7 mouse cellular contexts compared by ENCODE assay signal in the genomic region with DNA sequence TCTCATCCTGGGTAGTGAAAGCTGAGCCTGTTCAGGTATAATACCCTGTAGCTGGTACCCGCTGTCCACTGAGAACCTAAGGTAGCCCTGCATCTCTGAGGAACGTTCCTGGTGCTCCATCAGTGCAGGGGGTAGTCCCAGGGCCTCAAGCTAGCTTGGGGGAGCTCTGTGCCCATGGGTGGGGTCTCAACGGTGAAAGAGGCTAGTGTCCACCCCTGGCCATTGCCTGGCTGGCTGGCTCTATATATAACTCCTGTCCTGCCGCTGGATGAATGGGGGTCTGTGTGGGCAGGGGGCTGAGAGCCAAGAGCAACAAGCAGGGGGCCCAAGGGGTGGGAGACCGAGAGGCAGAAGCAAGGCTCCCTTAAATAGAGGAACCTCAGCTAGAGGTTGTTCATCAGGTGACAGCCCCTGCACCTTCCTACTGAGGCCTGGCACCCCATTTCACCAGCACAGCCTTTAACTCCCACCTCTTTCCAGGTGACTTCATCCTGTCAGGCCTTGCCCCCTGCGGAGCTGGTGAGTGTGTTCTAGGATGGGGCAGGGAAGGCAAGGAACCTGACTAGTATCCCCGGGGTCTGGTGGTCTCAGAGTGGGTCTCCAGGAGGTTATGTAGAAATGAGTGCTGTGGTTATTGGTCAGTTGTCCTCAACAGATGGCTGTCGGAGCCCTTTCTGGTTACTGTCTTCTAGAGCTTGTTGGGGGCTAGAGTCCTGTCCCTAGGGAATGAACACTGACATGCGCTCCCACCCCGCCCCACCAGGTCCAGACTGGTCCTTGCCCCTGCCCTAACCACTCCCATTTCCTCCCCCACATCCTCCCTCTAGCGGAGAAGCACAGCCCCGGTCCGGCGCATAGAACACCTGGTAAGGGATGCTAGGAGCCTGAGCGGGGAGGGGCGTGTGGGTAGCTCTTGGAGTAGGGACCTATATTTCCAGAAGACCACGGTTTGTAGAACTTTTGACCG. TPM values are rescaled to one million over a fixed set of nuclear protein-coding genes. Genes with fewer than 3 reads are reported as not detected.
DNase-seq lines count a peak whose midpoint lies in the region; ATAC-seq and TF ChIP-seq lines count a peak whose summit lies in the region.

No protein-coding gene starts in this region.

- no peaks in the 10 kb centered on the region; the same call in 1 of the 2 replicates for H3K36me3 ChIP-seq in embryonic facial prominence, embryonic 11.5 days (replicated peaks; ENCODE audit: control insufficient read depth, insufficient read depth, low read depth, low read length)
- H3K36me3 ChIP-seq in hindbrain, embryonic 16.5 days (ENCODE audit: control insufficient read depth, insufficient read depth, low read length): no peaks in the 10 kb centered on the region
- H3K36me3 ChIP-seq in liver, embryonic 14.5 days (replicated peaks; ENCODE audit: control insufficient read depth, insufficient read depth, low read depth): no peaks in the 10 kb centered on the region

- 28% methylated on average over 18 of the region's 18 CpGs for WGBS in embryonic facial prominence, embryonic 11.5 days
- 28% methylated on average over 18 of the region's 18 CpGs for WGBS in hindbrain, embryonic 16.5 days
- WGBS in liver, embryonic 14.5 days (ENCODE audit: insufficient replicate concordance): 25% methylated on average over 18 of the region's 18 CpGs

- no peaks in the 10 kb centered on the region for H3K9me3 ChIP-seq in embryonic facial prominence, embryonic 11.5 days (replicated peaks; ENCODE audit: control insufficient read depth, low read length)
- no peaks in the 10 kb centered on the region for H3K9me3 ChIP-seq in hindbrain, embryonic 16.5 days (ENCODE audit: control insufficient read depth, low read length)
- H3K9me3 ChIP-seq in liver, embryonic 14.5 days (ENCODE audit: control insufficient read depth, low read length): no peaks in the 10 kb centered on the region

- peak overlapping the region; percentile 57; the same call in 1 of the 2 replicates for H3K4me2 ChIP-seq in embryonic facial prominence, embryonic 11.5 days (ENCODE audit: low read depth, low read length)
- H3K4me2 ChIP-seq in hindbrain, embryonic 16.5 days (ENCODE audit: low read length): peak overlapping the region; percentile 74
- peak overlapping the region; percentile 64 for H3K4me2 ChIP-seq in liver, embryonic 14.5 days (ENCODE audit: low read depth)

- TF ChIP-seq CTCF in liver, embryonic 14.5 days (IDR thresholded peaks at IDR 0.05; ENCODE audit: low read depth): peak; percentile 35

- no peak for ATAC-seq in embryonic facial prominence, embryonic 11.5 days (replicated peaks; ENCODE audit: insufficient number of reproducible peaks, low FRiP score, low TSS enrichment, low read depth)
- no peak for ATAC-seq in hindbrain, embryonic 16.5 days
- no peak for ATAC-seq in liver, embryonic 14.5 days (ENCODE audit: insufficient read depth)

- H3K27me3 ChIP-seq in embryonic facial prominence, embryonic 11.5 days (ENCODE audit: control insufficient read depth, insufficient read depth, low read length): no peaks in the 10 kb centered on the region; the same call in 1 of the 2 replicates
- peaks cover 14% of the 10 kb centered on the region for H3K27me3 ChIP-seq in hindbrain, embryonic 16.5 days (replicated peaks; ENCODE audit: control insufficient read depth, insufficient read depth, low read length)
- H3K27me3 ChIP-seq in liver, embryonic 14.5 days (ENCODE audit: control insufficient read depth, insufficient read depth, low read length): peaks cover 10% of the 10 kb centered on the region

- H3K9ac ChIP-seq in embryonic facial prominence, embryonic 11.5 days (replicated peaks; ENCODE audit: low read length): no peak overlapping the region
- H3K9ac ChIP-seq in hindbrain, embryonic 16.5 days (ENCODE audit: low read depth, low read length): no peak overlapping the region
- H3K9ac ChIP-seq in liver, embryonic 14.5 days (replicated peaks): no peak overlapping the region

- TF ChIP-seq EP300 in liver, embryonic 14.5 days (IDR thresholded peaks at IDR 0.05; ENCODE audit: low read depth): no peak

- DNase-seq in urinary bladder, postnatal 14 days (ENCODE audit: low spot score): peak; percentile 44
- no peak for DNase-seq in urinary bladder, postnatal 25 days (ENCODE audit: low spot score)
- peak; percentile 41 for DNase-seq in embryonic facial prominence, embryonic 11.5 days (ENCODE audit: low spot score)
- no peak for DNase-seq in liver, embryonic 14.5 days (ENCODE audit: low read depth in 3 of 3, low spot score in 3 of 3)
- peak; percentile 36 to 45 for DNase-seq in thymus, postnatal 10 days (ENCODE audit: low spot score in 2 of 2)
- DNase-seq in right cerebral cortex, adult 2 months (ENCODE audit: low spot score in 2 of 2): no peak

- H3K4me1 ChIP-seq in embryonic facial prominence, embryonic 11.5 days (ENCODE audit: control insufficient read depth, insufficient read depth, low read length): peaks cover 35% of the 10 kb centered on the region
- H3K4me1 ChIP-seq in hindbrain, embryonic 16.5 days (ENCODE audit: control insufficient read depth, insufficient read depth, low read depth, low read length): peaks cover 52% of the 10 kb centered on the region
- peaks cover 0 to 14% of the 10 kb centered on the region in 2 experiments; a peak in 2 of 4 replicates for H3K4me1 ChIP-seq in liver, embryonic 14.5 days (replicated peaks; ENCODE audit: control insufficient read depth in 2 of 2, insufficient read depth in 2 of 2, low read length in 1 of 2)

- H3K27ac ChIP-seq in embryonic facial prominence, embryonic 11.5 days (replicated peaks; ENCODE audit: low read depth, low read length): no peak overlapping the region
- H3K27ac ChIP-seq in hindbrain, embryonic 16.5 days (ENCODE audit: low read depth, low read length): no peak overlapping the region
- no peak overlapping the region for H3K27ac ChIP-seq in liver, embryonic 14.5 days

- H3K4me3 ChIP-seq in embryonic facial prominence, embryonic 11.5 days (ENCODE audit: low read depth, low read length): no peak overlapping the region
- peak overlapping the region; percentile 3; the same call in 1 of the 2 replicates for H3K4me3 ChIP-seq in hindbrain, embryonic 16.5 days (ENCODE audit: low read length)
- H3K4me3 ChIP-seq in liver, embryonic 14.5 days (ENCODE audit: insufficient read depth in 1 of 2, low read depth in 2 of 2, low read length in 2 of 2): no peak overlapping the region; a peak in 1 of 4 replicates

RNA-seq across cellular contexts. Expression of a gene that starts 5.8 kb away (rescaled TPM):
- 14.0 and 14.4 TPM in 2 replicates for polyA plus RNA-seq in embryonic facial prominence, embryonic 11.5 days (2014; fragmentation: Nextera tagmentation; extraction: Ambion mirVana)
- 8.7 and 14.9 TPM in 2 replicates for polyA plus RNA-seq in hindbrain, embryonic 16.5 days (2015; fragmentation: Nextera tagmentation; extraction: Ambion mirVana)
- polyA plus RNA-seq in liver, embryonic 14.5 days (2012; rRNA removed): 4.9 and 5.2 TPM in 2 replicates
- 3.7 and 4.3 TPM in 2 replicates for polyA plus RNA-seq in liver, embryonic 14.5 days (2014; fragmentation: Nextera tagmentation; extraction: Ambion mirVana)

RNA-seq across cellular contexts. Expression of a gene that starts 30.0 kb away (rescaled TPM):
- polyA plus RNA-seq in embryonic facial prominence, embryonic 11.5 days (2014; fragmentation: Nextera tagmentation; extraction: Ambion mirVana): 8.2 and 9.3 TPM in 2 replicates
- 105 and 108 TPM in 2 replicates for polyA plus RNA-seq in hindbrain, embryonic 16.5 days (2015; fragmentation: Nextera tagmentation; extraction: Ambion mirVana)
- 11.9 and 12.5 TPM in 2 replicates for polyA plus RNA-seq in liver, embryonic 14.5 days (2012; rRNA removed)
- polyA plus RNA-seq in liver, embryonic 14.5 days (2014; fragmentation: Nextera tagmentation; extraction: Ambion mirVana): 8.8 and 9.1 TPM in 2 replicates

RNA-seq across cellular contexts. Expression of a gene that starts 32.5 kb away (rescaled TPM):
- 121 and 130 TPM in 2 replicates for polyA plus RNA-seq in embryonic facial prominence, embryonic 11.5 days (2014; fragmentation: Nextera tagmentation; extraction: Ambion mirVana)
- polyA plus RNA-seq in hindbrain, embryonic 16.5 days (2015; fragmentation: Nextera tagmentation; extraction: Ambion mirVana): 76.0 and 84.8 TPM in 2 replicates
- 42.8 and 66.4 TPM in 2 replicates for polyA plus RNA-seq in liver, embryonic 14.5 days (2012; rRNA removed)
- polyA plus RNA-seq in liver, embryonic 14.5 days (2014; fragmentation: Nextera tagmentation; extraction: Ambion mirVana): 47.8 and 57.5 TPM in 2 replicates

RNA-seq across cellular contexts. Expression of a gene that starts 38.1 kb away (rescaled TPM):
- polyA plus RNA-seq in embryonic facial prominence, embryonic 11.5 days (2014; fragmentation: Nextera tagmentation; extraction: Ambion mirVana): 0.70 TPM in 1 of 2 replicates, not detected in the other
- 3.9 and 4.4 TPM in 2 replicates for polyA plus RNA-seq in hindbrain, embryonic 16.5 days (2015; fragmentation: Nextera tagmentation; extraction: Ambion mirVana)
- polyA plus RNA-seq in liver, embryonic 14.5 days (2012; rRNA removed): 0.66 and 0.90 TPM in 2 replicates
- 0.95 and 1.6 TPM in 2 replicates for polyA plus RNA-seq in liver, embryonic 14.5 days (2014; fragmentation: Nextera tagmentation; extraction: Ambion mirVana)

RNA-seq across cellular contexts. Expression of a gene that starts 44.3 kb away (rescaled TPM):
- polyA plus RNA-seq in embryonic facial prominence, embryonic 11.5 days (2014; fragmentation: Nextera tagmentation; extraction: Ambion mirVana): 0.10 TPM in 1 of 2 replicates, not detected in the other
- polyA plus RNA-seq in hindbrain, embryonic 16.5 days (2015; fragmentation: Nextera tagmentation; extraction: Ambion mirVana): not detected in 2 replicates
- 34.4 and 36.4 TPM in 2 replicates for polyA plus RNA-seq in liver, embryonic 14.5 days (2012; rRNA removed)
- 21.9 and 25.5 TPM in 2 replicates for polyA plus RNA-seq in liver, embryonic 14.5 days (2014; fragmentation: Nextera tagmentation; extraction: Ambion mirVana)

Comparison
In these comparisons a context has a peak if more than half of its experiments do, and no peak if none do; other contexts are left out.
1. DNase-seq: peak in urinary bladder, postnatal 14 days (single experiment), embryonic facial prominence, embryonic 11.5 days (single experiment) and thymus, postnatal 10 days (2 of 2); none in urinary bladder, postnatal 25 days (single experiment), liver, embryonic 14.5 days (0 of 3) and right cerebral cortex, adult 2 months (0 of 2).
2. Peak in every context shown above with its lines, with median percentiles within 50 percentile points of each other: H3K4me2 ChIP-seq.